Mouse (Mus musculus) kidney, embryonic 14.5 days (tissue): Measurements from ENCODE around the gene Pbx1. TPM values are rescaled to one million over a fixed set of nuclear protein-coding genes. Genes with fewer than 3 reads are reported as not detected.

Experiments used
- ATAC-seq: fragments of 200-750 bp; cut with Nextera tagmentation; 2 replicates; pipeline ENCODE4 v1.8.0; 2017; ENCODE audit warnings: moderate number of reproducible peaks, mild to moderate bottlenecking, moderate TSS enrichment, moderate library complexity; ENCODE audit not compliant: low FRiP score, low TSS enrichment
- H3K27ac ChIP-seq: fragments of 300-500 bp; sonication (generic); 2 replicates; pipeline ENCODE4 v1.5.1; 2014; ENCODE audit warnings: low read depth, mild to moderate bottlenecking, low read length, moderate library complexity, mixed read lengths
- H3K27me3 ChIP-seq: fragments of 300-500 bp; sonication (generic); 2 replicates; pipeline ENCODE4 v1.6.1; 2014; ENCODE audit warnings: mild to moderate bottlenecking, low read length; ENCODE audit not compliant: control insufficient read depth, insufficient read depth
- H3K36me3 ChIP-seq: fragments of 300-500 bp; sonication (generic); 2 replicates; pipeline ENCODE4 v1.6.1; 2014; ENCODE audit warnings: low read length, mixed read lengths; ENCODE audit not compliant: control insufficient read depth, insufficient read depth
- H3K4me1 ChIP-seq: fragments of 300-500 bp; sonication (generic); 2 replicates; pipeline ENCODE4 v1.6.1; 2014; ENCODE audit warnings: low read length, mixed read lengths; ENCODE audit not compliant: control insufficient read depth, insufficient read depth
- H3K4me2 ChIP-seq: fragments of 300-500 bp; sonication (generic); replicated peaks from 2 replicates; pipeline ENCODE4 v1.6.1; 2014; ENCODE audit warnings: low read depth, mild to moderate bottlenecking, low read length
- H3K4me3 ChIP-seq: fragments of 300-500 bp; sonication (generic); 2 replicates; pipeline ENCODE4 v1.5.1; 2014; ENCODE audit warnings: mild to moderate bottlenecking, low read length
- H3K9ac ChIP-seq: fragments of 300-500 bp; sonication (generic); 2 replicates; pipeline ENCODE4 v1.6.1; 2014; ENCODE audit warnings: low read depth, mild to moderate bottlenecking, low read length, moderate library complexity
- H3K9me3 ChIP-seq: fragments of 300-500 bp; sonication (generic); 2 replicates; pipeline ENCODE4 v1.6.1; 2016; ENCODE audit warnings: low read length; ENCODE audit not compliant: control insufficient read depth
- WGBS: fragments of 180-500 bp; shearing (Covaris S2); extraction: QIAGEN DNeasy Blood & Tissue Kit; methylation state at CpG from one replicate; pipeline ENCODE4 v1.1.7; 2014; 5-methylcytosine and 5-hydroxymethylcytosine counted together
- polyA plus RNA-seq: library from polyadenylated mRNA; unstranded; fragments of >200 nt; fragmentation: Nextera tagmentation; extraction: Ambion mirVana; gene quantifications from 2 replicates; pipeline ENCODE4 v1.2.1, GENCODE M21; 2014

Pbx1 gene
- polyA plus RNA-seq, 1 experiment from 2014 or later, result 107 TPM

GRCm38 (mm10) chr1:168098806-168099205 is 333.3 kb downstream of the Pbx1 start:
- H3K36me3 ChIP-seq, result no peaks in the 10 kb centered on the region
- no peaks in the 10 kb centered on the region for H3K27me3 ChIP-seq
- no peak overlapping the region for H3K27ac ChIP-seq
- ATAC-seq, result no peak
- WGBS, result 94% methylated on average over 2 of the region's 2 CpGs
- H3K9me3 ChIP-seq, result peaks cover 8% of the 10 kb centered on the region; the same call in 1 of the 2 replicates
- H3K9ac ChIP-seq, result no peak overlapping the region
- H3K4me1 ChIP-seq, result no peaks in the 10 kb centered on the region
- H3K4me3 ChIP-seq, result no peak overlapping the region
- no peak overlapping the region for H3K4me2 ChIP-seq

- H3K9me3 ChIP-seq, result no peaks in the 10 kb centered on the region; the same call in 1 of the 2 replicates
These were observed 337.4 kb downstream of the Pbx1 start for GRCm38 (mm10) chr1:168094671-168095070.

GRCm38 (mm10) chr1:168093044-168093443 is 339.0 kb downstream of the Pbx1 start:
- Histone ChIP-seq H3K36me3 (no peaks in the 10 kb centered on the region), H3K27ac (no peak overlapping the region), H3K9me3 (no peaks in the 10 kb centered on the region), H3K4me2 (no peak overlapping the region), H3K27me3 (no peaks in the 10 kb centered on the region), H3K4me3 (no peak overlapping the region), H3K9ac (no peak overlapping the region), H3K4me1 (no peaks in the 10 kb centered on the region)
- 80% methylated on average over 2 of the region's 2 CpGs for WGBS
- ATAC-seq, result no peak

More at GRCm38 (mm10) chr1:168094671-168095070, 337.4 kb downstream of the Pbx1 start:
- Histone ChIP-seq H3K4me3 (no peak overlapping the region), H3K36me3 (no peaks in the 10 kb centered on the region), H3K27me3 (no peaks in the 10 kb centered on the region), H3K9ac (no peak overlapping the region), H3K4me1 (no peaks in the 10 kb centered on the region), H3K27ac (no peak overlapping the region), H3K4me2 (no peak overlapping the region)
- no peak for ATAC-seq
- WGBS, result 32% methylated on average over 4 of the region's 4 CpGs

GRCm38 (mm10) chr1:168091627-168092026 is 340.4 kb downstream of the Pbx1 start:
- no peak for ATAC-seq
- Histone ChIP-seq H3K27ac (no peak overlapping the region), H3K4me1 (no peaks in the 10 kb centered on the region), H3K9ac (no peak overlapping the region), H3K9me3 (no peaks in the 10 kb centered on the region), H3K27me3 (no peaks in the 10 kb centered on the region), H3K36me3 (no peaks in the 10 kb centered on the region), H3K4me2 (no peak overlapping the region), H3K4me3 (no peak overlapping the region)
- WGBS, result 38% methylated on average over 4 of the region's 4 CpGs

- Histone ChIP-seq H3K27me3 (no peaks in the 10 kb centered on the region), H3K9me3 (no peaks in the 10 kb centered on the region), H3K9ac (no peak overlapping the region), H3K27ac (no peak overlapping the region), H3K36me3 (no peaks in the 10 kb centered on the region), H3K4me1 (no peaks in the 10 kb centered on the region), H3K4me2 (no peak overlapping the region), H3K4me3 (no peak overlapping the region)
- no peak for ATAC-seq
- 46% methylated on average over 7 of the region's 7 CpGs for WGBS
These were observed 343.4 kb downstream of the Pbx1 start for GRCm38 (mm10) chr1:168088680-168089079.

- H3K27ac ChIP-seq, result no peak overlapping the region
- 88% methylated on average over 6 of the region's 6 CpGs for WGBS
- no peaks in the 10 kb centered on the region for H3K36me3 ChIP-seq
- H3K9ac ChIP-seq, result no peak overlapping the region
- H3K4me3 ChIP-seq, result no peak overlapping the region
- H3K4me2 ChIP-seq, result no peak overlapping the region
- ATAC-seq, result no peak
- H3K9me3 ChIP-seq, result no peaks in the 10 kb centered on the region
- no peaks in the 10 kb centered on the region for H3K27me3 ChIP-seq
- H3K4me1 ChIP-seq, result no peaks in the 10 kb centered on the region
These were observed 352.7 kb downstream of the Pbx1 start for GRCm38 (mm10) chr1:168079394-168079767.

GRCm38 (mm10) chr1:168078746-168079393 is 353.2 kb downstream of the Pbx1 start:
- no peak overlapping the region for H3K9ac ChIP-seq
- no peaks in the 10 kb centered on the region for H3K36me3 ChIP-seq
- no peaks in the 10 kb centered on the region for H3K9me3 ChIP-seq
- no peaks in the 10 kb centered on the region for H3K27me3 ChIP-seq
- H3K4me3 ChIP-seq, result no peak overlapping the region
- H3K27ac ChIP-seq, result no peak overlapping the region
- H3K4me2 ChIP-seq, result no peak overlapping the region
- 92% methylated on average over 10 of the region's 10 CpGs for WGBS
- no peak for ATAC-seq
- no peaks in the 10 kb centered on the region for H3K4me1 ChIP-seq

GRCm38 (mm10) chr1:168071974-168072373 is 360.1 kb downstream of the Pbx1 start:
- H3K27me3 ChIP-seq, result no peaks in the 10 kb centered on the region
- H3K4me1 ChIP-seq, result no peaks in the 10 kb centered on the region
- H3K36me3 ChIP-seq, result no peaks in the 10 kb centered on the region
- no peak overlapping the region for H3K27ac ChIP-seq
- ATAC-seq, result no peak
- WGBS, result 37% methylated on average over 5 of the region's 5 CpGs
- H3K4me3 ChIP-seq, result no peak overlapping the region
- H3K9ac ChIP-seq, result no peak overlapping the region
- no peak overlapping the region for H3K4me2 ChIP-seq
- H3K9me3 ChIP-seq, result no peaks in the 10 kb centered on the region

- Histone ChIP-seq H3K4me2 (no peak overlapping the region), H3K27me3 (no peaks in the 10 kb centered on the region), H3K9ac (no peak overlapping the region), H3K4me3 (no peak overlapping the region), H3K36me3 (no peaks in the 10 kb centered on the region), H3K27ac (no peak overlapping the region), H3K9me3 (no peaks in the 10 kb centered on the region), H3K4me1 (no peaks in the 10 kb centered on the region)
- ATAC-seq, result no peak
- WGBS, result 89% methylated on average over 6 of the region's 6 CpGs
These were observed 361.7 kb downstream of the Pbx1 start for GRCm38 (mm10) chr1:168070273-168070910.
